Mouse (Mus musculus) olfactory bulb, adult 2 months (tissue): ENCODE measurements around the gene Cdh13. TPM values are rescaled to one million over a fixed set of nuclear protein-coding genes. Genes with fewer than 3 reads are reported as not detected.

Experiments
- H3K27ac ChIP-seq: fragments of 200-500 bp; 2 replicates; pipeline ENCODE4 v1.5.1; 2012; ENCODE audit warnings: low read depth, low read length; ENCODE audit not compliant: insufficient read depth
- H3K4me1 ChIP-seq: fragments of 200-500 bp; 2 replicates; pipeline ENCODE4 v1.6.1; 2012; ENCODE audit warnings: low read length; ENCODE audit not compliant: control insufficient read depth, insufficient read depth
- H3K4me3 ChIP-seq: fragments of 200-500 bp; 2 replicates; pipeline ENCODE4 v1.5.1; 2012; ENCODE audit warnings: mild to moderate bottlenecking, low read depth, low read length, moderate library complexity; ENCODE audit not compliant: insufficient read depth
- CTCF ChIP-seq: fragments of 200-500 bp; IDR thresholded peaks from 2 replicates; pipeline ENCODE4 v1.5.1; 2012; ENCODE audit warnings: low read depth, mild to moderate bottlenecking, low read length, moderate library complexity; ENCODE audit not compliant: insufficient read depth
- POLR2A ChIP-seq: fragments of 200-500 bp; IDR thresholded peaks from 2 replicates; pipeline ENCODE4 v1.6.1; 2012; ENCODE audit warnings: mild to moderate bottlenecking, low read depth, low read length, moderate library complexity; ENCODE audit not compliant: insufficient read depth
- whole genome bisulfite sequencing: fragments of 180-500 bp; shearing (Covaris S2); methylation state at CpG from one replicate; pipeline ENCODE4 v1.1.7; 2018; 5-methylcytosine and 5-hydroxymethylcytosine counted together
- polyA plus RNA-seq: library from polyadenylated mRNA; stranded (reverse); fragments of >200 nt; gene quantifications from 2 replicates; pipeline ENCODE4 v1.2.4, GENCODE M21; 2012; ENCODE audit warnings: low replicate concordance; ENCODE audit not compliant: missing spikeins, insufficient read depth, insufficient read length

Gene Cdh13
- not detected in 2 replicates for polyA plus RNA-seq

- no peak for TF ChIP-seq POLR2A
- TF ChIP-seq CTCF, result no peak
- Histone ChIP-seq H3K4me1 (peaks cover 12% of the 10 kb centered on the region), H3K27ac (no peak within 1 kb of the TSS), H3K4me3 (peak within 1 kb of the TSS; percentile 47)
- under 1% methylated on average over 33 of the region's 33 CpGs for WGBS
These were observed at the start of gene Cdh13 for GRCm38 (mm10) chr8:118283600-118284111. Cdh13 (plus strand) TSS chr8:118283733.

- 93% methylated on average over 7 of the region's 7 CpGs for WGBS
- Histone ChIP-seq H3K4me1 (peaks cover 6% of the 10 kb centered on the region; the same call in 1 of the 2 replicates), H3K27ac (no peak overlapping the region), H3K4me3 (no peak overlapping the region)
- TF ChIP-seq POLR2A, result no peak
- no peak for TF ChIP-seq CTCF
These were observed 47.9 kb upstream of the Cdh13 start for GRCm38 (mm10) chr8:118235626-118236025.

GRCm38 (mm10) chr8:118237150-118237620, 46.3 kb upstream of the Cdh13 start:
- H3K4me1 ChIP-seq, result peaks cover 6% of the 10 kb centered on the region; the same call in 1 of the 2 replicates
- H3K27ac ChIP-seq, result no peak overlapping the region
- 29% methylated on average over 11 of the region's 11 CpGs for WGBS
- TF ChIP-seq POLR2A (no peak), CTCF (no peak)
- H3K4me3 ChIP-seq, result no peak overlapping the region

GRCm38 (mm10) chr8:118238156-118238555, 45.4 kb upstream of the Cdh13 start:
- Histone ChIP-seq H3K4me1 (peaks cover 6% of the 10 kb centered on the region; the same call in 1 of the 2 replicates), H3K27ac (no peak overlapping the region), H3K4me3 (no peak overlapping the region)
- WGBS, result 72% methylated on average over 5 of the region's 5 CpGs
- no peak for TF ChIP-seq POLR2A
- no peak for TF ChIP-seq CTCF

GRCm38 (mm10) chr8:118239186-118239585, 44.3 kb upstream of the Cdh13 start:
- TF ChIP-seq POLR2A (no peak), CTCF (no peak)
- WGBS, result 59% methylated on average over 1 of the region's 1 CpGs
- no peak overlapping the region for H3K27ac ChIP-seq

GRCm38 (mm10) chr8:118249319-118249718, 34.2 kb upstream of the Cdh13 start:
- TF ChIP-seq POLR2A (no peak), CTCF (no peak)
- H3K4me1 ChIP-seq, result no peaks in the 10 kb centered on the region
- H3K4me3 ChIP-seq, result no peak overlapping the region
- no peak overlapping the region for H3K27ac ChIP-seq
- WGBS, result 81% methylated on average over 5 of the region's 5 CpGs

More at GRCm38 (mm10) chr8:118239186-118239585, 44.3 kb upstream of the Cdh13 start:
- Histone ChIP-seq H3K4me3 (no peak overlapping the region), H3K4me1 (peaks cover 6% of the 10 kb centered on the region; the same call in 1 of the 2 replicates)

GRCm38 (mm10) chr8:118249923-118250322, 33.6 kb upstream of the Cdh13 start:
- H3K27ac ChIP-seq, result no peak overlapping the region
- TF ChIP-seq CTCF, result no peak
- no peak for TF ChIP-seq POLR2A
- 94% methylated on average over 7 of the region's 7 CpGs for WGBS
- no peak overlapping the region for H3K4me3 ChIP-seq
- H3K4me1 ChIP-seq, result no peaks in the 10 kb centered on the region

- TF ChIP-seq POLR2A (no peak), CTCF (no peak)
- 79% methylated on average over 4 of the region's 4 CpGs for WGBS
- Histone ChIP-seq H3K4me1 (no peaks in the 10 kb centered on the region), H3K27ac (no peak overlapping the region), H3K4me3 (no peak overlapping the region)
These were observed 20.4 kb upstream of the Cdh13 start for GRCm38 (mm10) chr8:118263117-118263516.

- TF ChIP-seq POLR2A (no peak), CTCF (no peak)
- 35% methylated on average over 7 of the region's 7 CpGs for WGBS
- Histone ChIP-seq H3K4me1 (peaks cover 6% of the 10 kb centered on the region), H3K27ac (no peak overlapping the region), H3K4me3 (no peak overlapping the region)
These were observed 12.7 kb upstream of the Cdh13 start for GRCm38 (mm10) chr8:118270751-118271402.
